Mouse (Mus musculus) embryo, embryonic 10 days (tissue): ENCODE measurements around the gene Cep41.

ENCODE experiments used
- DNase-seq: peaks from one replicate; pipeline ENCODE4 v3.0.0-alpha.2; 2015; ENCODE audit warnings: low spot score

Gene Cep41

GRCm38 (mm10) chr6:30693350-30693991 is at the start of gene Cep41:
Gene Cep41 (minus strand): TSS chr6:30693749.
- DNase-seq, result peak; percentile 97

- no peak for DNase-seq
Measured at GRCm38 (mm10) chr6:30739177-30739747, 45.7 kb upstream of the Cep41 start.

DNA sequence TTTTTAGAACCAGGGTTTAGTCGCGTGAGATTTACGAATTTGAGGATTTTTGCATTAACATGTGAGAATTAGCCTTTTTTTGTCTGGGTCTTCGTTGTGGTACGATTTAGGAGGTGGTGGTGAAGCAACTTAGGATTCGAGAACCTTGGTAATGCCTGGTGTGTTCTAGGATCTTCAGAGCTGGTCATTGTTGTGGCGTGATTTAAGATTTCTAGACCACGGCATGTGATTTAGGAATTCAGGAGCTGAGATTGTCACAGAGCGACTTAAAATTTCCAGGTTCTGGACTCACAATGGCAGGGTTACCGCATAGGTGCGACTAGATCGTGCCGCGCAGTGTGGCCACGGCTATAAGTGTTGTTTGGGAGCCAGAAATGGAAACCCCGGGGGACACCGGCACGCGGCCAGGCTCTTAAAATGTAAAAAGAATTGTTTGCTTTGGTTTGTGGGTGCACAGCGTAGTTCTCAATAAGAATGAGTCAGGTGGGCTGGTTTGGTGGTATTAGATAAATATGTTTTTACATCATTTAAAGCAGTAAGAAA is 45.0 kb upstream of the Cep41 start:
- DNase-seq, result no peak

- DNase-seq, result peak; percentile 86
Measured at GRCm38 (mm10) chr6:30737548-30738463, 44.3 kb upstream of the Cep41 start.

DNA sequence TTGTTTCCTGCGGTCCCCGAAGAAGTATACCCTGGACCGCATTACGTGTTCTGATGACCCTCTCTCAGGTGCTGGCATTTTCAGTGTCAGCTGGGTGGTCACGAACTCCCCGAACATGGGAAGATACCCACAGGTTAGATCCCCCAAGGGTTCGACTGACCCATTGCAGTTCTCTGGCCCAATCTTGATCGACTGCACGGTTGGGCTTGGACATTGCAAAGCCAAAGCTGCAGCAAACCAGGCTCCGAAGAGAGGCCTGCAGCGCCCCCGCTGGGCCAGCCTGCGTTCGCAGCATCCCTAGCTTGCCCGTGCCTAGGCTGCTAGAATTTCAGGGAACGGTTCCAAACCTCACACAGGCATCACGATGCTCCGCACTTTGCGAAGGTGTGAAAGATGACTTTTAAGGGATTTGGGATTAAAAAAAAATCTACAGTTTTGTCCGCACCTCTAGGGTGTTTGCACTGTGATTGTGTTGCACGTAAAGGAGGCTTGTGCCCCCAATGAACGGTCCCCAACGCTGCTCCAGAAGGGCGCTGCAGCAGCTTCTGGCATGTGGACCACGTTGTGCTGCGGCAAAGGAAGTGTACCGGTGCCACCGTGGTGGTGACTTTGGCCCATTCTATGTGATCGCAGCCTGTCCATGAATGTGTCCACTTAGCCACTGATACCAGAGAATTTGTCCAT is 43.5 kb upstream of the Cep41 start:
- peak; percentile 83 for DNase-seq

- peak; percentile 81 for DNase-seq
Measured at GRCm38 (mm10) chr6:30736372-30736762, 42.8 kb upstream of the Cep41 start.

GRCm38 (mm10) chr6:30735728-30736371 is 42.3 kb upstream of the Cep41 start:
- DNase-seq, result peak; percentile 55

DNA sequence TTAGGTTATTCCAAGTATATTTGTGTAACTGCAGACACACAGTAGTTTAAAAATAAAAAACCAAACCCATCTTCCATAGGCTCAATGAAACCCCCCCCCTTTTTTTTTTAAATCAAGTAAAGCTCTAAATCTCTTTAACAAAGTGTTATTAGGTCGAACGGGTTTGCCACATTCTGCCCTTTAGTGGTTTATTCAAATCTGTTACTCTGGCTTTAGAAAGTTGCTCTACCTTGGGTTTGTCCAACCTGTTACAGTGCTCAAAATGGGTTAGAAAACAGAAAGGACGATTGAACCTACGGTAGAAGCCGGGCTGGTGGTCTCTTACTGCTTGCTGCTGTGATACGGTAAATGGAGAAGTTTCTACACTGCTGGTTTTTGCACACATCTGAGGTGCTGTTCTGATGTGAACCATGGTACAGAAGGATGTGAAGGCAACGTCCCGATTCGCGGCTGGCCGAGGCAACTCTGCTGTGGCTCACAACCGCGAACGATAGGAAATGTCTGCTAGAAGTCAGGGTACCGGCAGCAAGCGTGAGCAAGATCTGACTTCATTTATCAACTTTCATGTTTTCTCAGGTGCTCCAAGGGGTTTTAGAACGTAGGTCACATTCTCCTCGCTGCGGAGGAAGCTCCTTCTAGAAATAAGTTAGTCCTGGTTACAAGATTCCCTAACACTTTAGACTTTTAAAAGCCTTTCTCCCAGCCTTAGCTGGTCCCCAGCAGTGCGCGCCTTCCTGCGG is 41.6 kb upstream of the Cep41 start:
- no peak for DNase-seq

DNA sequence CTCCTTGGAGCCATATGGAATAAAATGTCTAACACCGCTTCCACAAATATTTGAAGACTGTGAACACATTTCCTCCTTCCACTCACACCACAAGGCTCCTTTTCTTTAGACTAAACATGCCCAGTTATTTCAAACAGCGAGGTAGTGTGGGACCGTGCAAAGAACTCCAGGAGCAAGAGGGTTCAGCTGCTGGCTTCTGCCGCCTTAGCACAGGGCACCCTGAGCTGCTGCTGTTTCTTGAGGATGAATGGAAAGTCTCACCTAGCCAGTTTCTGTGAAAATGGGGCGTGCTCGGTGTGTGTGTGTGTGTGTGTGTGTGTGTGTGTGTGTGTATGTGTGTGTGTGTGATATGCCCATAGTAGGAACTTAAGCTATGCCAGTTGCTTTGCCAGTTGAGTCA is 40.9 kb upstream of the Cep41 start:
- no peak for DNase-seq

DNA sequence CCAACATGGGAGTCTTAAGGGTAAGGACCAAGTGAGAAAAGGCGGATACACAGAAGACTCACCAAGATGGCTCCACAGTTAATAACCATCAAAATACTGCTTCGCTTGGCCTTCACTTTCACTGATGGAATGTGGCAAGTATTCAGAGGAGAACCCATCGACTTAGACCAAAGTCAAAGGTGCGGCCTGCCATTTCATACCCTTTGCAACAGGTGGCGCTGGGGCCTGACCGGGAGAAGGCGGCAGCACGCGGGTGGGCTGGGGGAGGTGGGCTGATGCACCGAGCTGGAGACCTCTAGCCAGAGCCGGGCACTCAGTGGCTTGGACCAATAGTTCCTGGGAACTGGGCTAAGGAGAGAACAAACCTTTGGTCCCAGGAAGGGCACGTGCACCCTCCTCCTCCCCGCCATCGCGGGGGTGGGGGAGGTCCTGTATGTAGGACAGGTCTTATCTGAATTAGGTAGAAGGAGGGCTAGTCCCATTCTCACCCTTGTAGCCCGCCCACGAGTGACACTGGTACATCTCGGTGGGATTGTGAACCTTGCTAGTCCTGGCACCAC is 39.1 kb upstream of the Cep41 start:
- DNase-seq, result no peak

GRCm38 (mm10) chr6:30730301-30730971 is 36.9 kb upstream of the Cep41 start:
- no peak for DNase-seq

DNA sequence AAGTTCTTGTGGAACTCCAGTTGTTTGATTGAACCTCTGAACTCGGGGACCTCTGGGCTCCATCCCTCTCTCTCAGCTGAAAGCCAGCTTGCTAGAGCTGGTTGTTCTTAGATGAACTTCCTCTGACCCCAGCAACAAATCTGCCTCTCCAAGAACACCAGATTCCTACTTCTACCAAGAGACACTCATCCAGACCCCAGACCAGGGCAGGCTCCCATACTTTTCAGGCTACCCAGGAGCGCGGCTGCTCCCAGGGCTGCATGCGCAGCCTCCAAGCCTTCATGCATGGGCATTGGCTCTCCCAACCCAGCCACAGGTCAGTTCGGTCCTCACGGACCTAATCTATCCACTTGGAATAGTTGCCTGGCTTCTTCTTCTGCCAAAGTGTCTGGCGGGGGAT is 29.8 kb upstream of the Cep41 start, which contains the start of gene Mest:
Gene Mest (plus strand): TSS at position 217 of the 400 bp plus-strand sequence.
- no peak for DNase-seq

DNA sequence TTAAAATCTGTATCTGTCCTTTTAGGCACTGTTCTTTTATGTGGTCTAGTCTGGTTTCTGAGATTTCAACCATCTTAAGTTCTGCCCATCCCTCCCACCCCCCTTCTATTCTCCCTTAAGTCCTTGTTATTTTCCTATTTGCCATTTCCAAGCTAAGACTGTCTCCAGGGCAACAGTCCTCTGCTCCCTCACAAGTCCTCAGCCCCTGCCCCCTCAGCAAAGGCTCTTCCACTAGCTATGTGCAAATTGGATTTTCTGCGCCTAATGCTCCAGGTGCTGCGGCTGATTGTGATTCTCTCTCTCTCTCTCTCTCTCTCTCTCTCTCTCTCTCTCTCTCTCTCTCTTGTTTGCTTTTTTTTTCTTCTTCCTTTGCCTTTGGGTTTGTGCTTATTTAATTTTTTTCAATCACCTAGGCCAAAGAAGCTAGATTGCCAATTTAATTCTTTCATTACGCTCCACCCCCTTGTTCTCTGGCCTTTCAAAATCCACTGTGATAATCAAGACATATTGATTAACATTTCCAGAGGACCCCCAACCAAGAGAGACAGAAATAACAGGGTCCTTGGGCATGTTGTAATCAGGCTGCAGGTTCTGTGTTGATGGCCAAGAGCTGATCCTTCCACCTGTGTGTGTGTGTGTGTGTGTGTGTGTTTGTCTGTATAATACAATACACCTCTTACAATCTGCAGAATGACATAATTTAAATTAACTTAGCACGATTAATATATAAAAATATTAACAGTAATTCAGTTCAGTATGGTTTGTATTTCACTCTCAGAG is 29.0 kb upstream of the Cep41 start:
- no peak for DNase-seq

DNA sequence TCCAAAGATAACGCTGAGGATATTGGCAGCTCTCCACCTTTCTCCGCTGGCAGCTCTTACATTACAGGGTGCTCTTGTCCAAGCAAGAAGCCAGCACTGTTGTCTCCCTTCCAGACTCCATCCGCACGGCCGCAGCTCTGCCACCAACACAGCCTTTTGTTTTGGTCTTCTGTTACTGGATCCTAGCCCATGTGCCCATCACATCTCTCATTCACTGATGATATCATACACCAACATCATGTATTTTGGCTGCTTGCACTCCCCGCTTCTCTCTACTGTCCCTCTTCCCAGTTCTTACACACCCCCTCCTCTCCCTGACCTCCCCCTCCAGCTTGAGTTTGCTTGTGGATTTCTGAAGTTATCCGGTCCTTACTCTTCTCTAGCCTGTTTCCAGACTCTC is 23.2 kb upstream of the Cep41 start:
- no peak for DNase-seq

- DNase-seq, result no peak
Measured at GRCm38 (mm10) chr6:30714891-30715471, 21.4 kb upstream of the Cep41 start.

- DNase-seq, result no peak
Measured at GRCm38 (mm10) chr6:30713896-30714295, 20.3 kb upstream of the Cep41 start.

GRCm38 (mm10) chr6:30713455-30713854 is 19.9 kb upstream of the Cep41 start:
- DNase-seq, result no peak

DNA sequence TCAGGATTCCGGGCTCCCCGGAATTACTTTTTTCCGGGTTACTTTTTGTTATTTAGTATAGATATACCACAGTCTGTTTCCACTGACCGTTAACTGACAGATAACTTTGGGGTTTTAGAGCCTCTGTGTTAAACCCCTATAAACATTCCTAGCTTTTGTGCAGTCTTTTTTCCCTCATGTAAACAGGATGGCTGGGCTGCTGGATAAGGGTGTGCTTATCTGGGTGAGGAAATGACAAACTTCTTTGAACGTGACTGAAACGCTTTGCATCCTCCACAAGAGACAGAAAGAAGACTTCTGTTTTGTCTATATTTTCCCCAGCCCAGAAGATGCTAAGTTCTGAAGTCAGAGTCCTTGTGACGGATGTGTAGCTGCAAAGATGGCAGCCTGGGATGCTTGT is 18.9 kb upstream of the Cep41 start:
- no peak for DNase-seq

DNA sequence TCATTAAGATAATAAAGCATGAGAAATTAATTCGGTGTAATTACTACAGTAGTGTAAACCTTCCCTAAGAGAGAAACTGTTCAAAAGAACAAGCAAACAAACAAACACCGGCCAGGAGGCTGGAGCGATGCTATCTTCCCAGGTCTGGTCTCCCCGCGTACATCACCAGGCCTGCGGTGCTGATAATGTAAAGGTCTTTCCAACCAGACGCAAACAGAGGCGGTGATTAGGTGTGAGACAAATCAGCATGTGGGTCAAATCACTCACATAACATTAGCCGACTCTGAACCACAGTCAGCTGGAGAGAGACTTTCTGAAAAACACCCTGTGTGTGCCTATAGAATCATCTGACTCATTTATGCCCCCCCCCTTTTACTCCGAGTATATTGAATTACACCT is 17.8 kb upstream of the Cep41 start:
- no peak for DNase-seq
